Mouse (Mus musculus) thymus, adult 2 months (tissue): Measurements from ENCODE around the gene Ulk3. TPM values are rescaled to one million over a fixed set of nuclear protein-coding genes. Genes with fewer than 3 reads are reported as not detected.

Experiments
- DNase-seq: peaks from one replicate; pipeline ENCODE4 v3.0.0; 2021
- H3K27ac ChIP-seq: fragments of 200-500 bp; 2 replicates; pipeline ENCODE4 v1.5.1; 2012; ENCODE audit warnings: low read length, control low read depth; ENCODE audit not compliant: control insufficient read depth, insufficient read depth
- H3K27me3 ChIP-seq: fragments of 200-500 bp; 2 replicates; pipeline ENCODE4 v1.6.1; 2012; ENCODE audit warnings: mild to moderate bottlenecking, low read length, moderate library complexity, mixed read lengths; ENCODE audit not compliant: control insufficient read depth, insufficient read depth
- H3K36me3 ChIP-seq: fragments of 200-500 bp; 2 replicates; pipeline ENCODE4 v1.6.1; 2012; ENCODE audit warnings: mild to moderate bottlenecking, low read length, moderate library complexity; ENCODE audit not compliant: control insufficient read depth, insufficient read depth
- H3K4me1 ChIP-seq: fragments of 200-500 bp; replicated peaks from 2 replicates; pipeline ENCODE4 v1.6.1; 2012; ENCODE audit warnings: low read length; ENCODE audit not compliant: control insufficient read depth, insufficient read depth
- H3K4me3 ChIP-seq: fragments of 200-500 bp; 2 replicates; pipeline ENCODE4 v1.5.1; 2012; ENCODE audit warnings: mild to moderate bottlenecking, low read length, control low read depth, moderate library complexity; ENCODE audit not compliant: control insufficient read depth, insufficient read depth
- CTCF ChIP-seq: fragments of 200-500 bp; IDR thresholded peaks from 2 replicates; pipeline ENCODE4 v1.5.1; 2012; ENCODE audit warnings: mild to moderate bottlenecking, control low read depth, low read length, moderate library complexity, borderline replicate concordance; ENCODE audit not compliant: control insufficient read depth, poor library complexity, insufficient read depth; ENCODE audit errors: extremely low read depth
- POLR2A ChIP-seq: fragments of 200-500 bp; IDR thresholded peaks from 2 replicates; pipeline ENCODE4 v1.6.1; 2012; ENCODE audit warnings: mild to moderate bottlenecking, low read length, control low read depth, moderate library complexity; ENCODE audit not compliant: control insufficient read depth, poor library complexity, insufficient read depth; ENCODE audit errors: extremely low read depth
- WGBS: fragments of 180-500 bp; shearing (Covaris S2); methylation state at CpG from one replicate; pipeline ENCODE4 v1.1.7; 2018; 5-methylcytosine and 5-hydroxymethylcytosine counted together
- polyA plus RNA-seq: library from polyadenylated mRNA; depleted of rRNA; stranded (reverse); fragments of >200 nt; gene quantifications from 2 replicates; pipeline ENCODE4 v1.2.3, GENCODE M21; 2012

Ulk3 gene
- polyA plus RNA-seq, 1 experiment = 65.7 TPM

GRCm38 (mm10) chr9:57609803-57610202 lies 20.6 kb downstream of the Ulk3 start:
- Histone ChIP-seq H3K4me1 (no peaks in the 10 kb centered on the region), H3K36me3 (no peaks in the 10 kb centered on the region), H3K27ac (no peak overlapping the region), H3K4me3 (no peak overlapping the region), H3K27me3 (no peaks in the 10 kb centered on the region)
- no peak for DNase-seq
- WGBS = 54% methylated on average over 3 of the region's 3 CpGs
- no peak for TF ChIP-seq CTCF
- TF ChIP-seq POLR2A = no peak

DNA sequence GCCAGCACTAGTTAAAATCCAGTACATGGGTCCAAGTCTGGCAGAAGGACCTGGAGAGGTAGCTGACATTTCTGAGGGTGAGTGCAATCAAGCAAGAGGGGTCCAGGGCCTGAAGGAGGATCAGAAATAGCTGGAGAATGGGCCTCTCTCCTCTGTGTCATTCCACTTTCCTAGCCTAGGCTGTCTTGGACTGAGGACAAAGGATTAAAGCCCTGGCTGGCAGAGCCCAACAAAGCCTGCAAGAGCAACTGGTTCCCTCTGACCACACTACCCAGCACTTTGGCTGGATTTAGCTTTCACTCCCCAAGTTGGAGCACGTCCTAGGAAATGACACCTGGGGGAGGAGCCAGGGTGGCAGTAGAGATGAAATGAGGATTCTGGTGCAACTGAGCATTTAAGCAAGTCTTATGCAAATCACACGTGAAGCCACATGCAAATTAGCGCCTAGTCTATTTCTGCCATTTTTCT lies 21.1 kb downstream of the Ulk3 start:
- WGBS = 57% methylated on average over 3 of the region's 3 CpGs
- TF ChIP-seq CTCF = no peak
- no peak for TF ChIP-seq POLR2A
- H3K36me3 ChIP-seq = no peaks in the 10 kb centered on the region
- H3K27me3 ChIP-seq = no peaks in the 10 kb centered on the region
- H3K27ac ChIP-seq = no peak overlapping the region
- H3K4me3 ChIP-seq = no peak overlapping the region
- DNase-seq = no peak
- no peaks in the 10 kb centered on the region for H3K4me1 ChIP-seq

GRCm38 (mm10) chr9:57612587-57612986 lies 23.3 kb downstream of the Ulk3 start:
- Histone ChIP-seq H3K4me3 (no peak overlapping the region), H3K27me3 (no peaks in the 10 kb centered on the region), H3K36me3 (no peaks in the 10 kb centered on the region), H3K27ac (no peak overlapping the region), H3K4me1 (peaks cover 4% of the 10 kb centered on the region; the same call in 1 of the 2 replicates)
- 84% methylated on average over 7 of the region's 7 CpGs for WGBS
- no peak for DNase-seq
- TF ChIP-seq CTCF = no peak
- TF ChIP-seq POLR2A = no peak

DNA sequence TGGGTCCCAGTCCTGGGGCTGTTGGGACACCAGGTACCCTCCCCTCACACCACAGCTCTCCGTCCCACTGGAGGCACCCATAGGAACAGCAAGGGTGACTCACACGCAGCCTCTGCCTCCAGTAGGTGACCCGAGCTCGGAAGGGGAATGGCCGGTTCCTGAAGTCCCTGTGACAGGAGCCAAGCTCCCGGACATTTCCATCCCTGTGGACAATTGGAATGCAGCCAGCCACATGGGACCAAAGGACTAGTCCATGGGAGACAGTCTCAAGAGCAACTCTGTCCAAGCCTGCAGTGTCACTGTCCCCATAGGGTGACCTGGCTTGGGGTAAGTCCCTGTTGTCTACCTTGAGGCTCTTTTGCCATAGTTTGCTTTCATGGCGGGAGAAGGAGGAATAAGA lies 24.7 kb downstream of the Ulk3 start:
- peaks cover 7% of the 10 kb centered on the region for H3K4me1 ChIP-seq
- no peak overlapping the region for H3K4me3 ChIP-seq
- H3K27ac ChIP-seq = no peak overlapping the region
- DNase-seq = no peak
- H3K27me3 ChIP-seq = no peaks in the 10 kb centered on the region
- 98% methylated on average over 7 of the region's 7 CpGs for WGBS
- TF ChIP-seq POLR2A = no peak
- no peak for TF ChIP-seq CTCF
- H3K36me3 ChIP-seq = no peaks in the 10 kb centered on the region

GRCm38 (mm10) chr9:57614786-57615185 lies 25.5 kb downstream of the Ulk3 start:
- WGBS = 90% methylated on average over 4 of the region's 4 CpGs
- no peak for DNase-seq
- peaks cover 7% of the 10 kb centered on the region for H3K4me1 ChIP-seq

DNA sequence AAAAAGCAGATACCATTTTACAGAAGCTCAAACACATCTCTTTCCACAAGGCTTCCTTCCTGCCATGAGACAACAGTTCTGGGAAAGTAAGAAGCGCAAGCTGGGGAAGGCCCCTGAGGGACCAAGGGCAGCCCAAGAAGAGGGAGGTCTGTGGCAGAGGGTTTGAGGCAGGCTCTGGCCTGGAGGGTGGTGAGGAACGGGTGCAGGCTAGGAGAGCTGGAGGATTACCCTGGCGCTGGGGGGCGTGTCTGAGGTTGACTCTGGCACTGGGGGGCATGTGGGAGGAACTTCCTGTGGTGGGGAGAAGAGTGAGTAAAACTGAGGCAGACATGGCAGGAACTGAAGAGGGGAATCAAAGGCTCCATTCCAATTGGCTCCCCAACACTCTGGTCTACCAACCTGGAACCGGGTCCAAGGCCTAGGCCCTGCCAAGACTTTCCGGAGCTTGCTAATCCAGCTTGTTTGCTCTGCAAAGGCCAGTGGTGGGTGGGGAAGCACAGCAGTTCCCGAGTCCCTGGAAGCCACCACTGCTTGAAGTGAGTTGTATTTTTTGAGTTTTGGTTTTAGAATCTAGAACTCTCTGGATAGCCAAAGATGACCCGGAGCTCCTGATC lies 28.4 kb downstream of the Ulk3 start:
- no peaks in the 10 kb centered on the region for H3K27me3 ChIP-seq
- no peak for DNase-seq
- H3K36me3 ChIP-seq = no peaks in the 10 kb centered on the region
- TF ChIP-seq POLR2A (no peak), CTCF (no peak)
- H3K27ac ChIP-seq = no peak overlapping the region
- WGBS = 43% methylated on average over 8 of the region's 8 CpGs
- H3K4me1 ChIP-seq = peaks cover 14% of the 10 kb centered on the region
- no peak overlapping the region for H3K4me3 ChIP-seq

More at GRCm38 (mm10) chr9:57614786-57615185, 25.5 kb downstream of the Ulk3 start:
- H3K4me3 ChIP-seq = no peak overlapping the region
- no peak overlapping the region for H3K27ac ChIP-seq
- H3K36me3 ChIP-seq = no peaks in the 10 kb centered on the region
- no peak for TF ChIP-seq POLR2A
- TF ChIP-seq CTCF = no peak
- H3K27me3 ChIP-seq = no peaks in the 10 kb centered on the region

DNA sequence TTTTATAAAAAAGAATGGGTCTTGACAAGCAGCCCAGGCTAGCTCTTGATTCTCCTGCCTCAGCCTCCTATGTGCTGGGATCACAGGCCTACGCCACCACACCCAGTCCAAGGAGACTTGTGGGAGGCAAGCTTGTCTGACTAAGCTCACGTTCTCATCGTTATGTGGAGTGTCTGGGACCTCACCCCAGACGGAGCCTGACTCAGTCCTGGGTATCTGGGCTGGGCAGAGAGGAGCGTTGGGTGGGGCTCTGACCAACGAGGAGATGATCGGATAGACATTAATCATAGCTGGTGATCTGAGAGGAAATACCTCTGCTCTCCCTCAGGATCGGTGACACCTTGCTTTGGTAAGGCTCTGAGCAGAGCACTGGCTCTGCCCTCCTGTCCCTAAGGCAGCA lies 29.6 kb downstream of the Ulk3 start:
- no peaks in the 10 kb centered on the region for H3K27me3 ChIP-seq
- no peaks in the 10 kb centered on the region for H3K36me3 ChIP-seq
- 88% methylated on average over 8 of the region's 8 CpGs for WGBS
- H3K4me1 ChIP-seq = peaks cover 14% of the 10 kb centered on the region
- no peak overlapping the region for H3K4me3 ChIP-seq
- no peak overlapping the region for H3K27ac ChIP-seq
- no peak for DNase-seq
- TF ChIP-seq POLR2A (no peak), CTCF (no peak)
